Comparison of ENCODE assay signal across 12 mouse cellular contexts in the genomic region with DNA sequence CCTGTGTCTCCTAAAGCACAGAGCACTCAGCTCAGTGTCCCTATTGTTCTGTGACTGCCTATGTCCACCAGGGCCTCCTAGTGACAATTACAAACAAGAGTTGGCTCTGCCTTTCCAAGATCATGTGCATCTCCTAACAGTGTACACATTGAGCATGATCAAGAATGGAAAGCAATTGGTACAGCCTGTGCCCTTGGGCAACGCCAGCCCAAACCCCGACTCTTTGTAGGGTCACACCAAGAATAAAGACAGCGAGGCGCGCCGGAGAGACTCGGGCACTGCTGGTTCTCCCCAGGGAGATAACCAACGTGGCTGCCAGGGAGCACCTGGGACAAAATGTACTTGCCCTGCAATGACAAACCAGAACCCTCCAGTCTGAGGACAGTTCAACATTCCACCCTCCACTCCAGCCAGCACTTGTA. TPM values are rescaled to one million over a fixed set of nuclear protein-coding genes. Genes with fewer than 3 reads are reported as not detected.
A peak's percentile ranks its signal among the peaks of the same experiment; 100 is the strongest.
DNase-seq lines count a peak whose midpoint lies in the region; ATAC-seq and TF ChIP-seq lines count a peak whose summit lies in the region.
"Had no signal": no experiment of that assay in that cellular context is flagged by ENCODE, and none has a peak within 500 bp of the region (broad histone marks: within the 10 kb centered on the region; RNA-seq: fewer than 3 reads in every experiment).

No protein-coding gene starts in this region.

- TF ChIP-seq EP300 in heart, adult 2 months (IDR thresholded peaks at IDR 0.05; ENCODE audit: insufficient read depth, low read depth, low read length) = peak; percentile 96

- intact Hi-C loops in heart, adult 2 months (cut with DNase I) = loop anchor here (10.0 kb wide), 1 partner anchor 233 kb away; no protein-coding TSS in a partner anchor

- no peaks in the 10 kb centered on the region for H3K27me3 ChIP-seq in forebrain, embryonic 12.5 days
- no peaks in the 10 kb centered on the region for H3K27me3 ChIP-seq in forebrain, embryonic 15.5 days
- no peaks in the 10 kb centered on the region for H3K27me3 ChIP-seq in liver, embryonic 12.5 days (replicated peaks)
- no peaks in the 10 kb centered on the region for H3K27me3 ChIP-seq in heart, adult 2 months (ENCODE audit: control insufficient read depth, insufficient read depth, low read length)

- peaks cover 73% of the 10 kb centered on the region for H3K4me1 ChIP-seq in forebrain, embryonic 12.5 days
- H3K4me1 ChIP-seq in forebrain, embryonic 15.5 days = peaks cover 58% of the 10 kb centered on the region
- peaks cover 90% of the 10 kb centered on the region for H3K4me1 ChIP-seq in liver, embryonic 12.5 days
- peaks cover 29% of the 10 kb centered on the region for H3K4me1 ChIP-seq in heart, adult 2 months (ENCODE audit: control insufficient read depth, insufficient read depth, low read length)

- no peaks in the 10 kb centered on the region for H3K36me3 ChIP-seq in forebrain, embryonic 12.5 days (replicated peaks)
- no peaks in the 10 kb centered on the region for H3K36me3 ChIP-seq in forebrain, embryonic 15.5 days
- 0 out of 2 replicates have a peak, but pooled peaks cover 13% of the 10 kb centered on the region for H3K36me3 ChIP-seq in liver, embryonic 12.5 days
- H3K36me3 ChIP-seq in heart, adult 2 months (ENCODE audit: control insufficient read depth, insufficient read depth, low read length) = peaks cover 13% of the 10 kb centered on the region

- H3K9me3 ChIP-seq in forebrain, embryonic 12.5 days = no peaks in the 10 kb centered on the region
- no peaks in the 10 kb centered on the region for H3K9me3 ChIP-seq in forebrain, embryonic 15.5 days
- no peaks in the 10 kb centered on the region for H3K9me3 ChIP-seq in liver, embryonic 12.5 days (replicated peaks)

- no peak overlapping the region for H3K4me2 ChIP-seq in forebrain, embryonic 12.5 days
- H3K4me2 ChIP-seq in forebrain, embryonic 15.5 days (replicated peaks) = no peak overlapping the region
- H3K4me2 ChIP-seq in liver, embryonic 12.5 days = peak overlapping the region; percentile 38; the same call in 1 of the 2 replicates

- peak; percentile 45 for TF ChIP-seq CTCF in heart, adult 2 months (IDR thresholded peaks at IDR 0.05)

- peak; percentile 63 for TF ChIP-seq POLR2A in heart, adult 2 months (IDR thresholded peaks at IDR 0.05; ENCODE audit: insufficient read depth, low read depth, low read length)

- WGBS in forebrain, embryonic 12.5 days = 92% methylated on average over 8 of the region's 8 CpGs
- WGBS in forebrain, embryonic 15.5 days = 85% methylated on average over 8 of the region's 8 CpGs
- WGBS in liver, embryonic 12.5 days (ENCODE audit: insufficient replicate concordance) = 78% methylated on average over 8 of the region's 8 CpGs
- 57% methylated on average over 8 of the region's 8 CpGs for WGBS in heart, adult 2 months

- 0 out of 2 replicates have a peak overlapping the region, but pooled peaks have one; percentile 50 for H3K27ac ChIP-seq in forebrain, embryonic 12.5 days
- no peak overlapping the region for H3K27ac ChIP-seq in forebrain, embryonic 15.5 days (replicated peaks)
- no peak overlapping the region; the same call in 1 of the 2 replicates for H3K27ac ChIP-seq in liver, embryonic 12.5 days
- H3K27ac ChIP-seq in heart, adult 2 months = peak overlapping the region; percentile 78

- no peak for ATAC-seq in forebrain, embryonic 12.5 days (ENCODE audit: low FRiP score)
- no peak for ATAC-seq in forebrain, embryonic 15.5 days (replicated peaks)
- ATAC-seq in liver, embryonic 12.5 days = no peak
- ATAC-seq: forebrain, embryonic 14.5 days had no signal

- no peak for DNase-seq in liver
- DNase-seq in heart, adult 2 months = peak; percentile 60 to 77
- DNase-seq in heart, postnatal 4 days = peak; percentile 39
- no peak for DNase-seq in right cerebral cortex, adult 2 months (ENCODE audit: low spot score in 2 of 2)
- no peak for DNase-seq in right cerebral cortex, postnatal 14 days
- DNase-seq: kidney, adult 18-20 months; retina, postnatal 1 day; thymus, adult 2 months had no signal

- H3K4me3 ChIP-seq in forebrain, embryonic 12.5 days (replicated peaks) = no peak overlapping the region
- no peak overlapping the region for H3K4me3 ChIP-seq in forebrain, embryonic 15.5 days
- no peak overlapping the region for H3K4me3 ChIP-seq in liver, embryonic 12.5 days
- peak overlapping the region; percentile 23; the same call in 1 of the 2 replicates for H3K4me3 ChIP-seq in heart, adult 2 months

- H3K79me2 ChIP-seq in heart, adult 2 months (replicated peaks; ENCODE audit: control insufficient read depth, insufficient read depth, low read length) = peaks cover 11% of the 10 kb centered on the region

- H3K9ac ChIP-seq in forebrain, embryonic 12.5 days = no peak overlapping the region
- no peak overlapping the region for H3K9ac ChIP-seq in forebrain, embryonic 15.5 days (replicated peaks)
- peak overlapping the region; percentile 15; the same call in 1 of the 2 replicates for H3K9ac ChIP-seq in liver, embryonic 12.5 days
- peak overlapping the region; percentile 44 for H3K9ac ChIP-seq in heart, adult 2 months (ENCODE audit: low read depth, low read length)

RNA-seq across cellular contexts. Expression of a gene that starts 3.6 kb away (rescaled TPM):
- 26.3 and 26.4 TPM in 2 replicates for polyA plus RNA-seq in forebrain, embryonic 12.5 days (2016; fragmentation: Nextera tagmentation; extraction: Ambion mirVana)
- polyA plus RNA-seq in forebrain, embryonic 15.5 days (2015; fragmentation: Nextera tagmentation; extraction: Ambion mirVana) = 25.9 and 26.1 TPM in 2 replicates
- 15.2 and 15.8 TPM in 2 replicates for polyA plus RNA-seq in liver, embryonic 12.5 days (2016; fragmentation: Nextera tagmentation; extraction: Ambion mirVana)
- 100 to 1,000 TPM; 159 to 205 TPM for total RNA-seq in heart, adult 2 months (2021)
- 50.7 and 91.1 TPM in 2 replicates for polyA plus RNA-seq in heart, adult 2 months (2012; rRNA removed)
- total RNA-seq in heart, postnatal 4 days (2021) = 100 to 1,000 TPM in 1 of 2 experiments, 10 to 100 TPM in 1; 99.0 to 107 TPM

RNA-seq across cellular contexts. Expression of a gene that starts 16.7 kb away (rescaled TPM):
- polyA plus RNA-seq in forebrain, embryonic 12.5 days (2016; fragmentation: Nextera tagmentation; extraction: Ambion mirVana) = 479 and 481 TPM in 2 replicates
- polyA plus RNA-seq in forebrain, embryonic 15.5 days (2015; fragmentation: Nextera tagmentation; extraction: Ambion mirVana) = 398 and 410 TPM in 2 replicates
- polyA plus RNA-seq in liver, embryonic 12.5 days (2016; fragmentation: Nextera tagmentation; extraction: Ambion mirVana) = 590 and 602 TPM in 2 replicates
- total RNA-seq in heart, adult 2 months (2021) = 100 to 1,000 TPM; 482 to 571 TPM
- 168 and 230 TPM in 2 replicates for polyA plus RNA-seq in heart, adult 2 months (2012; rRNA removed)
- total RNA-seq in heart, postnatal 4 days (2021) = 100 to 1,000 TPM; 820 to 822 TPM

RNA-seq across cellular contexts. Expression of a gene that starts 32.4 kb away (rescaled TPM):
- polyA plus RNA-seq in forebrain, embryonic 12.5 days (2016; fragmentation: Nextera tagmentation; extraction: Ambion mirVana) = 13.2 and 13.3 TPM in 2 replicates
- polyA plus RNA-seq in forebrain, embryonic 15.5 days (2015; fragmentation: Nextera tagmentation; extraction: Ambion mirVana) = 18.1 and 20.8 TPM in 2 replicates
- 13.3 and 14.4 TPM in 2 replicates for polyA plus RNA-seq in liver, embryonic 12.5 days (2016; fragmentation: Nextera tagmentation; extraction: Ambion mirVana)
- total RNA-seq in heart, adult 2 months (2021) = 10 to 100 TPM; 22.6 to 23.1 TPM
- polyA plus RNA-seq in heart, adult 2 months (2012; rRNA removed) = 9.8 and 13.8 TPM in 2 replicates
- total RNA-seq in heart, postnatal 4 days (2021) = 10 to 100 TPM; 22.7 to 25.8 TPM

Comparison
In these comparisons a context has a peak if more than half of its experiments do, and no peak if none do; other contexts are left out.
1. H3K27ac ChIP-seq: peak in forebrain, embryonic 12.5 days (single experiment) and heart, adult 2 months (single experiment); none in forebrain, embryonic 15.5 days (single experiment) and liver, embryonic 12.5 days (single experiment).
2. H3K9ac ChIP-seq: peak in liver, embryonic 12.5 days (single experiment) and heart, adult 2 months (single experiment); none in forebrain, embryonic 12.5 days (single experiment) and forebrain, embryonic 15.5 days (single experiment).
3. DNase-seq: peak in heart, adult 2 months (2 of 2) and heart, postnatal 4 days (single experiment); none in liver (single experiment), right cerebral cortex, adult 2 months (0 of 2) and right cerebral cortex, postnatal 14 days (single experiment).